Mouse (Mus musculus) retina, postnatal 7 days (tissue): Measurements from ENCODE around the gene Dnaaf3.
A peak's percentile ranks its signal among the peaks of the same experiment; 100 is the strongest.
"Not testable (repeated sequence)": the region's sequence is repeated elsewhere in the genome, so short reads cannot be mapped to it uniquely, and the experiment has no call there.

Experiments
- DNase-seq: peaks from one replicate; pipeline ENCODE4 v3.0.0-alpha.2; 2012; ENCODE audit warnings: low read depth, low spot score

Gene Dnaaf3

DNA sequence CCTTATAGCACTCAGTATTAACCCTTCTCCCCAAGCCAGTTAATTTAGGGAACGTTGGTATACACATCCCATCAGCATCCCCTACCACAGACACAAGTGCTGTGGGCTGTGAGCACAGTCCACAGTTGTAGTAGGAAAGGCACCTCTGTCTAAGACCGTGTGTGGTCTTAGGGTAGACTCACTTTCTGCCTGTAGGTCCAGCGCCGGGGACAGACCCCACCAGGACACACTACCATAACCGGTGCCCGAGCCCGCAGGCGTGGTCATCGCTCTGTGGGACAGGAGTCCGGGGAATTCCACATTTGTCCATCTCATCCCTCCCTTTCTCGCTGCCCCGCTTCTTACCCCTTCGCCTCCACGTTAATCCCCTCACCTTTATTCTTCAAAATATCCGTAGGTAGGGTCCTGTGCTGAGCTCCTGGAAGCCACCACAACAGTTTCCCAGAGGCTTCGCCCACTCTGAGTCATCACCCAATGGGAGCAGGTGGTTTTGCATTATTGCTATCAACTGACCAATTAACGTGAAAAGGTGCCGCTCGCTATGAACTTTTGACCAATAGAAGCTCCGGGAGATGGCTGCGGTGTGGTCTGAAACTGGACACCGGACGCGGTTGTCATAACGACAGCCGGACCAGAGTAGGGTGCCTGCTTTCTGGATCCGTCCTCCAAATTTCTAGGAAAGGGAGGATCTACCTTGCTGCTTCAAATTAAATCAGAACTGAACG is at the start of gene Dnaaf3:
TSS of gene Dnaaf3 (minus strand) at position 449 of the 725 bp plus-strand sequence.
- no peak for DNase-seq

DNA sequence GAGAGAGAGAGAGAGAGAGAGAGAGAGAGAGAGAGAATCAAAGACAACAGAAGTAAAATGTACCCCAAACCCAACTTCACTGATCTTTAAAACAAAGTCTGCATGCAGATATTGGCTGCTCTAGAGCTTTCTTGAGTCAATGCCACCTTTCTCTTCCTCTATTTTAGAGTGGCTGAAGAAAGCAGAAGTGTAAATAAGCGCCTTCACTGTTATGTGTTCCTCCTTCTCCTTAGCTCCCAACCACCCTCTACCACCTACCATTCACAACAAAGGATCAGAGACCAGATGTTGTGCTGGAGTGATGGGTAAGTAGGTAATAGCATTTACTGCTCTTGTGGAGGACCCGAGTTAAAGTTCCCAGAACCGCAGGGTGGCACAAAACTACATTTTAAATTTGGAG is 49.2 kb upstream of the Dnaaf3 start:
- not testable (repeated sequence) for DNase-seq

DNA sequence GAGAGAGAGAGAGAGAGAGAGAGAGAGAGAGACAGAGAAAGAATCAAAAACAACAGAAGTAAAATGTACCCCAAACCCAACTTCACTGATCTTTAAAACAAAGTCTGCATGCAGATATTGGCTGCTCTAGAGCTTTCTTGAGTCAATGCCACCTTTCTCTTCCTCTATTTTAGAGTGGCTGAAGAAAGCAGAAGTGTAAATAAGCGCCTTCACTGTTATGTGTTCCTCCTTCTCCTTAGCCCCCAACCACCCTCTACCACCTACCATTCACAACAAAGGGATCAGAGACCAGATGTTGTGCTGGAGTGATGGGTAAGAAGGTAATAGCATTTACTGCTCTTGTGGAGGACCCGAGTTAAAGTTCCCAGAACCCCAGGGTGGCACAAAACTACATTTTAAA is 40.1 kb upstream of the Dnaaf3 start:
- DNase-seq = not testable (repeated sequence)

DNA sequence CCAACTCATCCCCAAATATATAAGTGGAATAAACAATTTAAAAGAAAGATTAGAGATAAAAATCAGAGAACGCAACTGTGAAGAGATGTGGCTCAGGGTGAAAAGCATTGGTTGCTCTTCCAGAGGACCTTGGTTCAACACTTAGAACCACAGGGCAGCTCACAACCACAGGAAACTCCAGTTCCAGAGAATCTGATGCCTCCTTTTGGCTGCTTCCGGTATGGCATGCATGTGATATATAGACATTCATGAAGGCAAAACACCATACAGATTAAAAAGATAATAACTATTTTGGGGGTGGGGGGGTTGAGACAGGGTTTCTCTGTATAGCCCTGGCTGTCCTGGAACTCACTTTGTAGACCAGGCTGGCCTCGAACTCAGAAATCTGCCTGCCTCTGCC is 30.4 kb upstream of the Dnaaf3 start:
- no peak for DNase-seq

DNA sequence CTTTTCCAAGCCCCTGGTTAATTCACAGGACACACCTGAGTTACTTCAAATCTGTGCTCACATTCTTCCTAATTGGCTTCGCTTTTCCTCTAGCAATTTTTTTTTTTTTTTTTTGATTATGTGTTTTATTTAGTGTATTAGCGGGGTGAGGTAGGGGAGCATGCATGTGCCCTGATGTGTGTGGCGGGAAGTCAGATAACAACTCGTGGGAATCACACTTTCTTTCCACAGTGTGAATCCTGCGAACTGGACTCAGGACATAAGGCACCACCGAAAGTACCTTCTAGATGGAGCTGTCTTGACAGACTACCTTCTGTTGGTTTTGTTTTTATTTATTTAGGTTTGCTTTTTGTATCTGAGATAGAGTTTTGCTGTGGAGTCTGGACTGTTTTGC is 24.9 kb upstream of the Dnaaf3 start:
- no peak for DNase-seq

DNA sequence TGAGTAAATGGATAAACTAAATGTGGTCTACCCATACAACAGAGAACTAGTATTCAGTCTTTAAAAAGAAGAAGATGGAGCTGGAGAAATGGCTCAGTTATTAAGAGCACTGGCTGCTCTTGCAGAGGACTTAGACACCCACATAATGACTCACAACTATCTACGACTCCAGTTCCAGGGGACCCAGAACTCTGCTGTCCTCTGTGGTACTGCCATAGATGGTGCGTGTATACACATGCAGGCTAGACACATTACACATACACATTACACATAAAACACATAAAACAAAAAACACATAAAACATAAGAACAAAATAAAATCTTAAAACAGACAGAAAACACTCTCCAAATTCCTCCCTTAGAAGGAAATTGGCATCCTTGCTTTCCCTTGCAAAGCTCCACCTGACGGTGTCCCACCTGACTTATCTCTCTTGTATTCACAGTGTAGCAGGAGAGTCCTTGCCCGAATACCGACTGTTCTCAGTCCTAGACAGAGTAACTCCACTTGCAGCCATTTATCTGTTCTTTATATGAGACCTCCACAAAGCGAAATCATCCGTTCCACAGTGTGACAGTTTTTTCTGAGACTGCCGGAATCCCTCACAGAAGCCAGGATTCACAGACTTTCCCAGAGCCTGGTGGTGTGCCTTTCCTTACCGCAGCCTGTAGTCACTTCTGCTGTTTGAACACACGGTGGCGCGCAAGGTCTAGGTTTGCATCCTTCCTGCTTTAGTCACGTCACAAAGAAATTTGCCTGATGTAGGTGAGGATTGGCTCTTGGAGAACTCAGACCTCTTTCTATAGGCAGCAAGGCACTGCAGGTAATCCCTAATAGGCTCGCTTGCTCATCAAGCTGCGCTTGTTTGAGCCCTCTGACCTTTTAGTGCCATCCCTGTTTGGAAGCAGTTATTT is 24.3 kb upstream of the Dnaaf3 start:
- DNase-seq = peak; percentile 84

DNA sequence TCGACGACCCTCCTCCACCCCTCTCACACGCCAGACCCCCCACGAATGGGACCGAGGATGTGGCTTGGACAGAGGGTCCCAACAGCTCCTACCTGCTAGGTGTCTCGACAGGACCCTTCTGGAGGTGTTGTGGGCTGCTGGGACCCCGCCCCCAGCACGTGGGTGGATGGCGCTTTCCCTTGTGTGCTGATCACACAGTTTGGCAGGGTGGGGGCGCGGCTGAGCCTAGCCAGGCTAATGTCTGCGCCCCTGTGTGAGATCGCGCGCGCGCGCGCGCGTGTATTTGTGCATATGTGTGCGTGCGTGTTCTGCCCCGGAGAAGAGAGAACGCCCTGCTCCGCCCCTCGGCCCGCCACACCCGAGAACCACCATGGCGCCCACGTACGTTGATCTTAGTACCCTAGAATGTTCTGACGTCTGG is 15.0 kb upstream of the Dnaaf3 start, which contains the start of gene Syt5:
TSS of gene Syt5 (minus strand) at position 321 of the 421 bp plus-strand sequence.
- DNase-seq = peak; percentile 35

DNA sequence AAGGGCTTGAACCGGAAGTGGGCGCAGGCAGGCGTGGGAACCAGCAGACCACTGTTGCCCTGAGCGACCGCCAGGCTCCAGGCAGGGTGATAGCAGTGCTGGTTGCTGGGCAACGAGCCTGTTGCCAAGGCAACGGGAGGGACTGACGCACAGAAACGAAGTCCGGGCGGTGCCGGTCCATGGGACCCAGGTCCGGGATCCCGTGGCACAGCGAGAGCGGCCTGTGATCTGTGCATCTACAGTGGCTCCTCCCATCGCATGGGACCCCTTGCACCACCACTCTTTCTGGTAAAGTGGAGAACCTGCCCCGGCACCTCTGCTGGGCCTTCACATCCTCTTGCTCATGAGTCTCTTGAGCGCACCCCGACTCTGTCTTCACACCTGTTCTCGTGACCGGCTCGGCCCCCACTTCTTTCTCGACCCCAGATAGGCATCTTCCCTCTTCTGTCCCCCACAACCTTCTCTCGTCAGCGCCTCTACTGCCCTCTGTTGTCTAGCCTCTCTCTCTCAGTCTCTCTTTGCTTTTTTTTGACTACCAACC is 14.4 kb upstream of the Dnaaf3 start:
- peak; percentile 56 for DNase-seq

DNA sequence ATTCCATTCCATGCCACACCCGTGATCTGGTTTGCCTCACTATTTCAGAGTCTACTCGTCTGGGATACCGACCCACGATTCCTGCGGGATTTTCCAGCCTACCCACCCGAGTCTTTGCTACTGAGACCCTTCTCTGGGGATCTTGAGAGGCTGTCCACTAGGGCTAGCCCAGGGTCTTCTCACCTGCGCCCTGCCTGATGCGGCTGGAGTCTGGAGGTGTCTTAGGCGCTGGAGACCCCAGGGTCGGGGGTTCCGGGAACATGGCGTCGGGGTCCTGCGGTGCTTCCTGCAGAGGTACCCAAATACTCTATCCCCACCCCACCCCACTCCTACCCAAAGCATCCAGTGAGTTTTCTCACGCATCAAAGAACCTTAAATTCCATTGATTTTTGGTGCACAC is 13.8 kb upstream of the Dnaaf3 start:
- no peak for DNase-seq

DNA sequence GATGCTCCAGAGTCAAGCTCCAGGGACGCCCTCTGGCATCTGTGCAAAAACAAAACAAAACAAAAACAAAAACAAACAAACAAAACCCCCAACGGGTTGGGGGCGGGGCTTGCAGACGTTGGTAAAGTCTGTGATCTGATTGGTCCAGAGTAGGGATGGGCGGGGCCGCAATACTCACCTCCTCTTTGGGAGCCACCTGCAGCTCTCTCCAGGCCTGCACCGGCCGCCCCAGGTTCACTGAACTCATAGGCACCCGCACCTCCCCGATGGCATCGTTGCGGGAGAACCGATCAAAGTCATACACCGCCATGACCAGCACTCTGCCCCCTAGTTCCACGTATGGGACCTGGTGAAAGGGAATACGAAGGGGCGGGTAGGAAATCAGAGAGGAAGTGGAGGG is 9.8 kb upstream of the Dnaaf3 start:
- DNase-seq = no peak

DNA sequence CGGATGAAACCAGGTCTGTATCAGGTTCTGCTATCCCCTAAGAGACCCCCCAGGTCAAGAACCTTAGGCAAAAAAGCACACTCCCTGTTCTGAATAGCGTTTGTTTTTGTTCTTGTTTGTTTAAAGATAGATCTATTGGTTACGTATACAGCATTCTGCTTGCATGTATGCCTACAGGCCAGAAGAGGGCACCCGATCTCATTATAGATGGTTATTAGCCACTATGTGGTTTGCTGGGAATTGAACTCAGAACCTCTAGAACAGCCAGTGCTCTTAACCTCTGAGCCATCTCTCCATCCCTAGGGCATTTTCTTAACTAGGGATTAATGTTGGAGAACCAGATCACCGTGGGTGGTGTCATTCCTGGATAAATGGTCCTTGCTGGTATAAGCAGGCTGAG is 9.1 kb upstream of the Dnaaf3 start:
- DNase-seq = no peak

DNA sequence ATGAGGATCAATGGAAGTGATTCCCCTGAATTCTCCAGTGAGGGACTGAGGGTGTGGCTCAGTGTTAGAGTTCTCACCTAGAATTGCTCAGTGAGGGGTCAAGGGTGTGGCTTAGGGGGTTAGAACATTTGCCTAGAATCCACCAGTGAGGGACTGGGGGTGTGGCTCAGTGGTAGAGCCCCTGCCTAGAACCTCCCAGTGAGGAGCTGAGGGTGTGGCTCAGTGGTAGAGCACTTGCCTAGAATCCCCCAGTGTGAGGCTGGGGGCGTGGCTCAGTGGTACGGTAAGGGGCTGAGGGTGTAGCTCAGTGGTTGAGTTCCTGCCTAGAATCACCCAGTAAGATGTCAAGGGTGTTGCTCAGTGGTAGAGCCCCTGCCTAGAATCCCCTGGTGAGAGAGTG is 6.8 kb upstream of the Dnaaf3 start:
- DNase-seq = no peak

DNA sequence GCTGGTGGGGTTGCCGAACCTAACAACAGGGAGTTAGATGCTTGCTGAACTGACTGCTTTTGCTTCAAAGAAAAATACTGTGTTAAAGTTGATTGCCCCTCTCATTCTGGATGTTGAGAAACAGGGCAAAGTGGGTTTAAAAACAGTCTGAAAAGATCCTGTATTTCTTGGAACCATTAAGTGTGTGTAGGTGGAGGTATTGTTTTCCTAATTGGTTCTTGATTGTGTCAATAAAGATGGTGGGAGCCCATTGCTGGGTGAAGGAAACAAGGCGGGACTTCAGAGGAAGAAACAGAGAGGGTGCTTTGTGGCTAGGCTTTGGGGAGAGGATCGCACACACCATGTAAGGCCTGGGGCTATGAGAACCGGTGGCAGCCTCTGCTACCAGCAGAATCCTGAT is 4.9 kb upstream of the Dnaaf3 start:
- no peak for DNase-seq

DNA sequence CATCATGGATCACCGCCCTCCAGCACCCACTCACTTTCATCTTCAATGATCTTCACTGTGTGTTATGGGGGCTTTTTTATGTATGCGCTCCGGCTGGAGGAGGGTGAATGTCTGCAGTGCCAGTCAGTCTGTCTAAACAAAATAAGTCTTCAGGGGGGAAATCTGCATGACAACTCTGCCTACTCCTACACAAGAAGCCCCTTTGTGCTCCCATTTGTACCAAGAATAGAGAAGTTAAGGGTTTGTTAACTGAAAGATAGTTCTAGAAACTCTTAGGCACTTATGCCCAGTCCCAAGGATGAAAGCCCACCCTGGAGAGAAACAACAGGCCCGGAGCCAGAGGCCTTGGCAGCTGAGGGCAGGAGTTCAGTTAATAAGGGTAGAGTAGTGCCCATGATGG is 4.1 kb upstream of the Dnaaf3 start:
- no peak for DNase-seq

DNA sequence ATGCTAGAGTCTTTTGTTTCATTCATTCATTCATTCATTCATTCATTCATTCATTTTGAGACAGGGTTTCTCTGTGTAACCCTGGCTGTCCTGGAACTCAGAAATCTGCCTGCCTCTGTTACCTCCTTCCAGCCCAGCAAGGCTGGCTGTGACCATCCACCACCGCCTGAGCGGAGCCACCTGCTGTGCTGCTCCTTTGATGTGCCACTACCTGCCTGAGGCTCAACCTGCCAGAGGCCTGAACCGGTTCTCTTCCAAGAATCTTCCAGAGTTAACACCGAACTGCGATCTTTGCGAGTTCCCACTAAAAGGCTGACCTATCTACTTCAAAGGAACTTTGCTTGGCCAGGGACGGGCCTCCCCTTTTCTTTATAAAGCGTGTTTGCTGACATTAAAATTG is 2.1 kb downstream of the Dnaaf3 start:
- not testable (repeated sequence) for DNase-seq

DNA sequence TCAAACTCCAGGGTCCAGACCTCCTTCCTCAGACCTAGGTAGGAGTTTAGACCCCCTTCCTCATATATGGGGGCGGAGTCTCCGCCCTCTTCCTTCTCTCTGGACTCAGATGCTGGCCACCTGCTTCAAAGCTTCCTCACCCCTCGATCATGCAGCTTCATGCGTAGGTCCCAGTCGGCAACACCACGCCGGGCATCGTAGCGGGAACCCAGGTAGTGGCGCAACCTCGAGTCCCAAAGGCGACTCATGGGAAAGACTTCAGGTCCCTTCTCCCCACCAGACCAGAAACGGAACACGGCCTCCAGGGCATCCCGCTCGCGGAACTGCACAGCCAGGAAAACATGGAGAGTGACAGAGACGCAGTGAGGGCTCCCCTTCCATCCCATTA is 5.0 kb downstream of the Dnaaf3 start:
- DNase-seq = no peak

DNA sequence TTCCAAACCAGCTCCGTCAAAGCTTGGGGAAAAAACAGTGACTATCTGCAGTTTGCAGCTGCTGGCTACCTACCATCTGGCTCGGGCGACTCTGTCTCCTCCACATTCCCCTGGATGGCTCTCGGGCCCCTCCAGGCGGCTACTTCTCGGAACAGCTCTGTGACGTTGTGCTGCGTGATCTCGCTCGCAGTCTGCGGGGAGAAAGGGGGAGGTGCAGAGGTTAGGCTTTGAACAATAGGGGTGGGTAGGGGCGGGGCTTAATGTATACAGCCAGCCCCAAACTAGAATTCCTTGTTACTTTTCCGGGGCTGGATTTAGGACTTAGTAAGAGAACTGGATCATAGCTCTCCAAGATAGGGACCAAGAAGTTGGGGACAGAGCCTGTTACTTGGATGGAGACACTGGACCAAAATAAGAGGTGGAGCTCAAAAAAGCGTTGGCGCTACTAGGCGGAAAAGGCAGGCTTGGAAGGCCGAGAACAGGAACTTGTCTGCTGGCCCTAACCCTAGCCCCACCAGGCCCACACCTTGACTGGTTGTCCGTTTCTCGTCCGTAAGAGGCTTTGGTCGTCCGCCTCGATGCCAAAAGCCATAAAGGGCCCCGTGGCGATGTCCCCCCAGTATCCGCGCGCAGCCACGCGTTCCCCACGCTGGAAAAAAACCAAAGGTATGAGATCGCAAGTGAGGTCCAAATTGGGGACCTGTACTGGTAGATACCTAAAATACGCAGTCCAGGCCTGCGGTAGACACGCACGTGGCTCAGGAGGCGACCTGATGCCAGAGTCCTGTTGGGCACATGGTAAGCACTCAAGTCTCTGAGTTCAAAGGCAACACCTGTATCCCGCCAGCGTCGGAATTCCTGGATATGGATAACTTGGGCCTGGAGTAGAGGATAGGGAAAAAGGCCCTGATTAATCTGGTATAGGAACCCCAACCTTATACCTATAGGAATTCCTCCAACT is 5.6 kb downstream of the Dnaaf3 start:
- peak; percentile 66 for DNase-seq

DNA sequence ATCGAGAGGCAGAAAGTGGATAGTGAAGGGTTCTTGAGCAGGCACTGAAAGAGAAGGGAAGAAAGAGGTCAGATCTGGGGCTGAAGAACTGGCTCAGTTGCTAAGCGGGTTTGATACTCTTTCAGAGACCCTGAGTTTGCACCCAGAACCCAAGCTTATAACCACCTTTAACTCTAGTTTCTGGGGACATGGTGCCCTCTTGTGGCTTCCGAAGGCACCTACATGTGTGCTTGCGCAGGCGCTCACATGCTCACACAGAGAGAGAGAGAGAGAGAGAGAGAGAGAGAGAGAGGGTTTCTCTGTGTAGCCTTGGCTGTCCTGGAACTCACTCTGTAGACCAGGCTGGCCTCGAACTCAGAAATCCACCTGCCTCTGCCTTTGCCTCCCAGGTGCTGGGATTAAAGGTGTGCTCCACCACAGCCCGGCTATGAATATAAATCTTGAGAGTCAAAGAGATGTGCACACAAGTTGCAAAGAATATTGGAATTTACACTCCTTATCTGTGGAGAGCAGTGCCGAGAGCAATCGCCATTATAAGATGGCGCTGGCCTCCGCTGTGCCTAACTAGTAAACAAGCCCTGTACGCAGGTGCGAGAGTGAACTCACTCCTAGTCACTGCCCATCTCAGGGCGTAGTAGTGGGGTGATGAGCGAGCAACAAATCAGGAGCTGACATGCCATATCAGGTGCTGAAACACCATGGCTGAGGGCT is 7.9 kb downstream of the Dnaaf3 start, which contains the start of gene Tnni3:
TSS of gene Tnni3 (minus strand) at position 18 of the 711 bp plus-strand sequence.
- DNase-seq = peak; percentile 75

DNA sequence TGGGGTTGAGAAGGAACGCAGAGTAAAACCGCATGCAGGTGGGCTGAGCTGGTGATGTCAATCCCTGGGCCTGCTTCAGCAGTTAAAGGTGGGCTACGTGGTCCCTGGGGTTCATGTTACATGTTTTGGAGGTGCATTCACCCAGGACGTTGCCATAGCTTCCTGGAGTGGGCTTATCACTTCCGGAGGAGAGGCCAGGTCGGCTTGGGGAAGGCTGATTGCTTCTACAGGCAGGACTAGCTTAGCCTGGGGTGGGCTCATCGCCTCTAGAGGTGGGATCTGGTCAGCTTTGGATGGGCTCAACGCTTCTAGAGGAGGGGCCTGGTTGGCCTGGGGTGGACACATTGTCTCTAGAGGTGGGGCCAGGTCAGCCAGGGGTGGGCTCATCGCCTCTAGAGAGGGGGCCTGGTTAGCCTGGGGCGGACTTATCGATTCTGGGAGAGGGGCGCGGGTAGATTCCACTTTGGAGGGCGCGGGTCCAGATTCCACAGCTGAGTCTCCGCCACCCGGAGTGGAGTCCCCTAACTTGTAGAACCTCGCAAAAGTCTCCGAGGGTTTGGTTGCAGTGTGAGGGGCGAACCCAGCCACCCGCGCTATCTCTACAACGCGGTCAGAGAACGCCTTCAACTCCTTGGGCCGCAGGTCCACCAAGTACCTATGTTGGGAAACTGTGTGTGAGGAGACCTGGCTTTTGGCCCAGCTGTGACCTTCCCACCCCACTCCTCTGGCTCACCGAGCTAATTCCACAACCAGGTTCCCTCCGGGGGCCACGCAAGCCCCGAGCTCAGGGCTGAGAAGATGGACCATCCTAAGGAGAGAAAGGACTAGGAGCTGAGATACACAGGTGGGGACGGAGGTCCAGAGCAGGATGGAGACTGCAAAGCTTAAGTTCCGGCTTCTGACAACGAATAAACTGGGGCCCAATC is 8.8 kb downstream of the Dnaaf3 start:
- DNase-seq = no peak

DNA sequence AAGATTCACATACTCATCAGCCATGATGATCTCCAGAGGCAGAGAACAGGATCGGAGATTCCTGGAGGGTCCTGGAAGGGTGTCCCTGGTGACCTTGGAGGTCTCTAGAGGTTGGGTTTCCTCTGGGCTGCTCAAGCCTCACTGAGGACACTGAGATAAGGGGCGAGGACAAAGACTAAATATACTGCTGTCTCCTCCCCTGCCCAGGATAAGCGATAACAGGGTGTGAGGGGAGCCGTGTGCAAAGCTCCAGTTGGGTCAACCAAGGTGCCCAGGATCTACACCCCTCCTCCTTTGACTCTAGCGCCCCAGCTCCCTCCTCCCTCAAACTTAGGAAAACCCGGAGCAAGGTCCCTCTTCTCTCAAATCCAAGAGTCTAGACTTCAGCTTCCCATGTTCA is 10.0 kb downstream of the Dnaaf3 start:
- DNase-seq = no peak
